Mouse (Mus musculus): Measurements from ENCODE around the gene Hoxc4. TPM values are rescaled to one million over a fixed set of nuclear protein-coding genes. Genes with fewer than 3 reads are reported as not detected.

Hoxc4 gene
- polyA plus RNA-seq, 1 experiment from 2014 or later, result 63.8 TPM

DNA sequence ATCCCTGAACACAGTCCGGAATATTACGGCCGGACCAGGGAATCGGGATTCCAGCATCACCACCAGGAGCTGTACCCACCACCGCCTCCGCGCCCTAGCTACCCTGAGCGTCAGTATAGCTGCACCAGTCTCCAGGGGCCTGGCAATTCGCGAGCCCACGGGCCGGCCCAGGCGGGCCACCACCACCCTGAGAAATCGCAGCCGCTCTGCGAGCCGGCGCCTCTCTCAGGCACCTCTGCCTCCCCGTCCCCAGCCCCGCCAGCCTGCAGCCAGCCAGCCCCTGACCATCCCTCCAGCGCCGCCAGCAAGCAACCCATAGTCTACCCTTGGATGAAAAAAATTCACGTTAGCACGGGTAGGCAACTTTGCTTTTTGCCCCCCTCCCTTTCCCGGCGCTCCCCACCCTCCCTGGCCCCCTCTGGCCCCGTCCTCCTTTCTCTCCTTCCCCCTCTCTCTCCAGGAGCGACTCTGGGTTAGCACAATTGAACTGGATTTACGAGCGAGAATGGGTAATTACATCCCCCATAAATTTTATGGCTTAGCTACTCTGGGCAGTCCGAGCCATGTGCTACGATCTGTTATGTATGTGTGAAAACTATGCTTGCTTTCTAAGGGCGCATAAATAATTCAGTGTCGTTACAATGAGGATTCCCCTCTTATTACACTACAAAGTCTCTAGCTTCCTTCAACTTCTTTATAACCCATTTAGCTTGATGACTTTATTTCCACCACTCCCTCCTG is 16.2 kb downstream of the Hoxc4 start:
- Histone ChIP-seq H3K36me3 (no peaks in the 10 kb centered on the region), H3K9ac (peak overlapping the region; percentile 56), H3K27ac (replicated peaks) (peak overlapping the region; percentile 87), H3K4me2 (peak overlapping the region; percentile 56), H3K9me3 (no peaks in the 10 kb centered on the region), H3K4me1 (replicated peaks) (peaks cover 7% of the 10 kb centered on the region), H3K4me3 (peak overlapping the region; percentile 47), H3K27me3 (peaks cover 75% of the 10 kb centered on the region)
- WGBS, result under 1% methylated on average over 33 of the region's 34 CpGs
- peak; percentile 67; the same call in 1 of the 2 replicates for ATAC-seq (ENCODE audit: low FRiP score, low read depth)

GRCm38 (mm10) chr15:103035548-103035881 is 16.8 kb downstream of the Hoxc4 start:
- ATAC-seq (ENCODE audit: low FRiP score, low read depth), result 0 out of 2 replicates have a peak, but pooled peaks have one; percentile 6
- H3K4me2 ChIP-seq, result peak overlapping the region; percentile 56
- under 1% methylated on average over 14 of the region's 14 CpGs for WGBS
- peaks cover 11% of the 10 kb centered on the region for H3K4me1 ChIP-seq (replicated peaks)
- no peaks in the 10 kb centered on the region for H3K9me3 ChIP-seq
- no peaks in the 10 kb centered on the region for H3K36me3 ChIP-seq
- peaks cover 77% of the 10 kb centered on the region for H3K27me3 ChIP-seq
- peak overlapping the region; percentile 56 for H3K9ac ChIP-seq
- H3K27ac ChIP-seq (replicated peaks), result peak overlapping the region; percentile 87
- peak overlapping the region; percentile 47 for H3K4me3 ChIP-seq

- no peaks in the 10 kb centered on the region for H3K9me3 ChIP-seq
- peaks cover 15% of the 10 kb centered on the region for H3K4me1 ChIP-seq (replicated peaks)
- H3K4me3 ChIP-seq, result peak overlapping the region; percentile 47
- 0 out of 2 replicates have a peak overlapping the region, but pooled peaks have one; percentile 56 for H3K9ac ChIP-seq
- H3K27me3 ChIP-seq, result peaks cover 76% of the 10 kb centered on the region
- H3K36me3 ChIP-seq, result no peaks in the 10 kb centered on the region
- H3K27ac ChIP-seq (replicated peaks), result peak overlapping the region; percentile 87
- WGBS, result 15% methylated on average over 1 of the region's 1 CpGs
- H3K4me2 ChIP-seq, result peak overlapping the region; percentile 56
- no peak for ATAC-seq (ENCODE audit: low FRiP score, low read depth)
Measured at GRCm38 (mm10) chr15:103037579-103037978, 18.8 kb downstream of the Hoxc4 start.

- peak overlapping the region; percentile 87 for H3K27ac ChIP-seq (replicated peaks)
- WGBS, result 11% methylated on average over 10 of the region's 10 CpGs
- H3K4me3 ChIP-seq, result peak overlapping the region; percentile 47
- H3K9ac ChIP-seq, result peak overlapping the region; percentile 23; the same call in 1 of the 2 replicates
- no peaks in the 10 kb centered on the region for H3K9me3 ChIP-seq
- ATAC-seq (ENCODE audit: low FRiP score, low read depth), result no peak
- peaks cover 81% of the 10 kb centered on the region for H3K27me3 ChIP-seq
- H3K4me2 ChIP-seq, result peak overlapping the region; percentile 56
- peaks cover 13% of the 10 kb centered on the region for H3K4me1 ChIP-seq (replicated peaks)
- no peaks in the 10 kb centered on the region for H3K36me3 ChIP-seq
Measured at GRCm38 (mm10) chr15:103038701-103039480, 20.2 kb downstream of the Hoxc4 start.

- peaks cover 84% of the 10 kb centered on the region for H3K27me3 ChIP-seq
- ATAC-seq (ENCODE audit: low FRiP score, low read depth), result no peak
- H3K27ac ChIP-seq (replicated peaks), result peak overlapping the region; percentile 87
- no peaks in the 10 kb centered on the region for H3K9me3 ChIP-seq
- H3K36me3 ChIP-seq, result no peaks in the 10 kb centered on the region
- H3K4me1 ChIP-seq (replicated peaks), result peaks cover 9% of the 10 kb centered on the region; the same call in 1 of the 2 replicates
- WGBS, result 3% methylated on average over 3 of the region's 3 CpGs
- peak overlapping the region; percentile 47 for H3K4me3 ChIP-seq
- H3K4me2 ChIP-seq, result peak overlapping the region; percentile 56
- H3K9ac ChIP-seq, result peak overlapping the region; percentile 23; the same call in 1 of the 2 replicates
Measured at GRCm38 (mm10) chr15:103039609-103040008, 20.9 kb downstream of the Hoxc4 start.

- Histone ChIP-seq H3K4me1 (replicated peaks) (peaks cover 9% of the 10 kb centered on the region; the same call in 1 of the 2 replicates), H3K4me3 (peak overlapping the region; percentile 47), H3K36me3 (no peaks in the 10 kb centered on the region), H3K9ac (peak overlapping the region; percentile 6), H3K9me3 (no peaks in the 10 kb centered on the region), H3K4me2 (peak overlapping the region; percentile 56), H3K27me3 (peaks cover 87% of the 10 kb centered on the region), H3K27ac (replicated peaks) (peak overlapping the region; percentile 87)
- no peak for ATAC-seq (ENCODE audit: low FRiP score, low read depth)
- 1% methylated on average over 12 of the region's 12 CpGs for WGBS
Measured at GRCm38 (mm10) chr15:103040601-103041000, 21.9 kb downstream of the Hoxc4 start.

- Histone ChIP-seq H3K4me3 (no peak overlapping the region), H3K36me3 (no peaks in the 10 kb centered on the region), H3K9ac (no peak overlapping the region), H3K27me3 (peaks cover 85% of the 10 kb centered on the region), H3K27ac (replicated peaks) (peak overlapping the region; percentile 87; the same call in 1 of the 2 replicates), H3K4me1 (replicated peaks) (peaks cover 9% of the 10 kb centered on the region; the same call in 1 of the 2 replicates), H3K9me3 (no peaks in the 10 kb centered on the region), H3K4me2 (peak overlapping the region; percentile 56)
- WGBS, result 13% methylated on average over 5 of the region's 5 CpGs
- ATAC-seq (ENCODE audit: low FRiP score, low read depth), result no peak
Measured at GRCm38 (mm10) chr15:103041613-103042012, 22.9 kb downstream of the Hoxc4 start.

GRCm38 (mm10) chr15:103042209-103042608 is 23.5 kb downstream of the Hoxc4 start:
- no peak overlapping the region for H3K9ac ChIP-seq
- 0% methylated on average over 1 of the region's 1 CpGs for WGBS
- peak overlapping the region; percentile 87; the same call in 1 of the 2 replicates for H3K27ac ChIP-seq (replicated peaks)
- no peak for ATAC-seq (ENCODE audit: low FRiP score, low read depth)
- H3K4me1 ChIP-seq (replicated peaks), result peaks cover 9% of the 10 kb centered on the region; the same call in 1 of the 2 replicates
- no peak overlapping the region for H3K4me3 ChIP-seq
- peaks cover 83% of the 10 kb centered on the region for H3K27me3 ChIP-seq
- H3K9me3 ChIP-seq, result no peaks in the 10 kb centered on the region
- no peak overlapping the region for H3K4me2 ChIP-seq
- no peaks in the 10 kb centered on the region for H3K36me3 ChIP-seq

DNA sequence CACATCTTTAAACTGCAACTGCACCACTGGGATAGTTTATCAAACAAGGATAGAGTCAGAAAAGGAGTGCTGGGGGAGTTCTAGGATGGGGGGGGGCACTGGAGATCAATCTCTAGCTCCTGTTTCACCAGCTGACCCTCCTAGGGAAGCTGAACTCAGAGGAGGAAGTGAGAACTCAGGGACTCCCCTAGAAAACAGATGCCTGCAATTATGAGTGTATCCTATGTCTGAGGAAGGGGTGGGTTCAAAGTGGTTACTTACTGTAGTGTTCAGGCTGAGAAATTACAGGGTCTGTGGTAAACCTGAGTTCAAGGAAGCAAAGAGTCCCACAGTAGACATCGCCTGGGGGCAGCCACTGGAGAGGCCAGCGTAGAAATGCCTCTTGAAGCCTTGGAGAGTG is 32.9 kb downstream of the Hoxc4 start:
- no peak overlapping the region for H3K9ac ChIP-seq
- H3K36me3 ChIP-seq, result no peaks in the 10 kb centered on the region
- no peak overlapping the region for H3K4me3 ChIP-seq
- WGBS, result 78% methylated on average over 2 of the region's 2 CpGs
- H3K27me3 ChIP-seq, result peaks cover 64% of the 10 kb centered on the region
- no peak overlapping the region for H3K27ac ChIP-seq (replicated peaks)
- H3K9me3 ChIP-seq, result no peaks in the 10 kb centered on the region
- no peak for ATAC-seq (ENCODE audit: low FRiP score, low read depth)
- peaks cover 3% of the 10 kb centered on the region; the same call in 1 of the 2 replicates for H3K4me1 ChIP-seq (replicated peaks)
- H3K4me2 ChIP-seq, result no peak overlapping the region

DNA sequence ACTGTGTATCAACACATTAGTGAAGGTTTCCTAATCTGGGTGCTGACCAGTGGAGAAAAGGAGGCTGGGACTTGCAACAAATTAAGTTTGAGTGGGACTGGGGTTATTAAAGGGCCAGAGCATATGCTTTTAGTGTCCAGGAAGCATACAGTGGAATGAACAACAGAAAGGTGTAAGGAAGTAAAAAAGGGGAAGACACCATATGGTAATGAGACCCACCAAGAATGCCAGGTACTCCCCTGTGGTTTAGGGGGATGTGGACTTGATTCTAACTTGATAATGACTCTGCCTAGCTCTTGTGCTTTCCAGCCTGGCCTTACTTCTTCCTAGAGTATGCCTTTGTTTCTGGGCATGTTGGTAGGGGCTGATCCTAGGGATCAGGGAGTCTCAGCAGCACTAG is 34.5 kb downstream of the Hoxc4 start:
- H3K36me3 ChIP-seq, result no peaks in the 10 kb centered on the region
- H3K4me2 ChIP-seq, result no peak overlapping the region
- H3K27ac ChIP-seq (replicated peaks), result no peak overlapping the region
- no peak for ATAC-seq (ENCODE audit: low FRiP score, low read depth)
- H3K4me3 ChIP-seq, result no peak overlapping the region
- peaks cover 3% of the 10 kb centered on the region; the same call in 1 of the 2 replicates for H3K4me1 ChIP-seq (replicated peaks)
- no peaks in the 10 kb centered on the region for H3K9me3 ChIP-seq
- peaks cover 64% of the 10 kb centered on the region for H3K27me3 ChIP-seq
- H3K9ac ChIP-seq, result no peak overlapping the region

- peaks cover 17% of the 10 kb centered on the region for H3K4me1 ChIP-seq (replicated peaks)
Measured at GRCm38 (mm10) chr15:103056396-103056795, 37.7 kb downstream of the Hoxc4 start.

GRCm38 (mm10) chr15:103058715-103059114 is 40.0 kb downstream of the Hoxc4 start:
- 5% methylated on average over 12 of the region's 12 CpGs for WGBS
- peak overlapping the region; percentile 24 for H3K9ac ChIP-seq
- H3K4me1 ChIP-seq (replicated peaks), result peaks cover 22% of the 10 kb centered on the region
- H3K36me3 ChIP-seq, result no peaks in the 10 kb centered on the region
- no peaks in the 10 kb centered on the region for H3K9me3 ChIP-seq
- H3K4me2 ChIP-seq, result peak overlapping the region; percentile 51
- no peak for ATAC-seq (ENCODE audit: low FRiP score, low read depth)
- peak overlapping the region; percentile 85 for H3K27ac ChIP-seq (replicated peaks)
- H3K27me3 ChIP-seq, result peaks cover 60% of the 10 kb centered on the region
- peak overlapping the region; percentile 30 for H3K4me3 ChIP-seq

More at GRCm38 (mm10) chr15:103056396-103056795, 37.7 kb downstream of the Hoxc4 start:
- H3K36me3 ChIP-seq, result no peaks in the 10 kb centered on the region
- H3K9ac ChIP-seq, result no peak overlapping the region
- no peaks in the 10 kb centered on the region for H3K9me3 ChIP-seq
- H3K4me2 ChIP-seq, result peak overlapping the region; percentile 33
- H3K27me3 ChIP-seq, result peaks cover 61% of the 10 kb centered on the region
- no peak for ATAC-seq (ENCODE audit: low FRiP score, low read depth)
- WGBS, result 26% methylated on average over 2 of the region's 2 CpGs
- peak overlapping the region; percentile 58 for H3K27ac ChIP-seq (replicated peaks)
- H3K4me3 ChIP-seq, result no peak overlapping the region

Data from hindbrain, embryonic 15.5 days (tissue).